Mouse (Mus musculus) midbrain, embryonic 14.5 days (tissue): ENCODE data around the gene Mphosph9. TPM values are rescaled to one million over a fixed set of nuclear protein-coding genes. Genes with fewer than 3 reads are reported as not detected.

ENCODE experiments used
- ATAC-seq: fragments of 200-750 bp; cut with Nextera tagmentation; 2 replicates; pipeline ENCODE4 v1.8.0; 2017; ENCODE audit warnings: moderate number of reproducible peaks, moderate library complexity; ENCODE audit not compliant: low FRiP score, low TSS enrichment
- DNase-seq: peaks from one replicate; pipeline ENCODE4 v3.0.0-alpha.2; 2015
- H3K27ac ChIP-seq: fragments of 300-500 bp; sonication (generic); replicated peaks from 2 replicates; pipeline ENCODE4 v1.5.1; 2014; ENCODE audit warnings: mild to moderate bottlenecking, low read depth, low read length, moderate library complexity
- H3K27me3 ChIP-seq: fragments of 300-500 bp; sonication (generic); 2 replicates; pipeline ENCODE4 v1.6.1; 2014; ENCODE audit warnings: low read length, control low read depth, mixed read lengths; ENCODE audit not compliant: control insufficient read depth, insufficient read depth
- H3K36me3 ChIP-seq: fragments of 300-500 bp; sonication (generic); 2 replicates; pipeline ENCODE4 v1.6.1; 2014; ENCODE audit warnings: low read length, control low read depth; ENCODE audit not compliant: control insufficient read depth, insufficient read depth
- H3K4me1 ChIP-seq: fragments of 300-500 bp; sonication (generic); 2 replicates; pipeline ENCODE4 v1.6.1; 2014; ENCODE audit warnings: mild to moderate bottlenecking, antibody characterized with exemption, low read length, control low read depth; ENCODE audit not compliant: control insufficient read depth, insufficient read depth
- H3K4me2 ChIP-seq: fragments of 300-500 bp; sonication (generic); 2 replicates; pipeline ENCODE4 v1.6.1; 2014; ENCODE audit warnings: mild to moderate bottlenecking, low read length, moderate library complexity
- H3K4me3 ChIP-seq: fragments of 300-500 bp; sonication (generic); replicated peaks from 2 replicates; pipeline ENCODE4 v1.5.1; 2014; ENCODE audit warnings: low read depth, low read length
- H3K9ac ChIP-seq: fragments of 300-500 bp; sonication (generic); replicated peaks from 2 replicates; pipeline ENCODE4 v1.6.1; 2014; ENCODE audit warnings: mild to moderate bottlenecking, low read length, moderate library complexity
- H3K9me3 ChIP-seq: fragments of 300-500 bp; sonication (generic); 2 replicates; pipeline ENCODE4 v1.6.1; 2016; ENCODE audit warnings: low read length, control low read depth, mixed read lengths; ENCODE audit not compliant: control insufficient read depth
- WGBS: fragments of 180-500 bp; shearing (Covaris S2); extraction: QIAGEN DNeasy Blood & Tissue Kit; methylation state at CpG from one replicate; pipeline ENCODE4 v1.1.7; 2014; 5-methylcytosine and 5-hydroxymethylcytosine counted together
- polyA plus RNA-seq: library from polyadenylated mRNA; unstranded; fragments of >200 nt; fragmentation: Nextera tagmentation; extraction: Ambion mirVana; gene quantifications from 2 replicates; pipeline ENCODE4 v1.2.1, GENCODE M21; 2014

Gene Mphosph9
- polyA plus RNA-seq, 1 experiment from 2014 or later = 16.8 TPM

- H3K9me3 ChIP-seq = no peaks in the 10 kb centered on the region
- no peaks in the 10 kb centered on the region for H3K4me1 ChIP-seq
- no peak overlapping the region for H3K27ac ChIP-seq
- H3K4me3 ChIP-seq = no peak overlapping the region
- H3K4me2 ChIP-seq = no peak overlapping the region
- H3K27me3 ChIP-seq = no peaks in the 10 kb centered on the region
- H3K36me3 ChIP-seq = no peaks in the 10 kb centered on the region
- DNase-seq (no peak), ATAC-seq (no peak)
- WGBS = 74% methylated on average over 18 of the region's 18 CpGs
- no peak overlapping the region for H3K9ac ChIP-seq
Observed at GRCm38 (mm10) chr5:124232360-124233143, 95.2 kb downstream of the Mphosph9 start.

- no peak for DNase-seq
- Histone ChIP-seq H3K4me2 (no peak overlapping the region), H3K27ac (no peak overlapping the region), H3K4me3 (no peak overlapping the region), H3K27me3 (no peaks in the 10 kb centered on the region), H3K9me3 (no peaks in the 10 kb centered on the region), H3K9ac (no peak overlapping the region), H3K36me3 (no peaks in the 10 kb centered on the region), H3K4me1 (no peaks in the 10 kb centered on the region)
- 80% methylated on average over 9 of the region's 9 CpGs for WGBS
- ATAC-seq = no peak
Observed at GRCm38 (mm10) chr5:124230461-124230860, 97.3 kb downstream of the Mphosph9 start.

DNA sequence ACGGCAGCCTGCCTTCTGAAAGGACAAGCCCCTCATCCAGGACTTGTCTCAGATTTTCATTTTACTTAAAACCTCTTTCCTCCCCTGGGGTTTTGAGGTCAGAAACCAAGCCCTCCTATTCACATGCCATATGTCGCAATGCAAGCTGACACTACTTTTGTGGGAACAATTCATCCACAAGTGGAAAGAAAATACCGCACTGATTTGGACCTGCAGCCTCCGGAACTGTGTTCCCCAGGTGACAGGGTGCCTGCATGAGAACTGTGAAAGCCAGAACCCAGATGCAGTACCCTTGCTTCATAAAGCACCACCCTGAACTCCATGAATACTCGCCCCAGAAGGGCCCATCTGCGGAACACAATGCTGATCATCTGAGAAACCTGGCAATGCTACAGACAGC is 100.6 kb downstream of the Mphosph9 start:
- Histone ChIP-seq H3K4me3 (no peak overlapping the region), H3K36me3 (no peaks in the 10 kb centered on the region), H3K4me1 (no peaks in the 10 kb centered on the region), H3K4me2 (no peak overlapping the region), H3K27me3 (no peaks in the 10 kb centered on the region), H3K27ac (no peak overlapping the region), H3K9me3 (no peaks in the 10 kb centered on the region), H3K9ac (no peak overlapping the region)
- ATAC-seq (no peak), DNase-seq (no peak)
- 67% methylated on average over 6 of the region's 6 CpGs for WGBS

- ATAC-seq (no peak), DNase-seq (no peak)
- H3K4me2 ChIP-seq = no peak overlapping the region
- no peak overlapping the region for H3K27ac ChIP-seq
- no peaks in the 10 kb centered on the region for H3K9me3 ChIP-seq
- H3K36me3 ChIP-seq = no peaks in the 10 kb centered on the region
- 92% methylated on average over 4 of the region's 4 CpGs for WGBS
- no peaks in the 10 kb centered on the region for H3K27me3 ChIP-seq
- H3K9ac ChIP-seq = no peak overlapping the region
- H3K4me1 ChIP-seq = no peaks in the 10 kb centered on the region
- H3K4me3 ChIP-seq = no peak overlapping the region
Observed at GRCm38 (mm10) chr5:124226494-124226893, 101.3 kb downstream of the Mphosph9 start.

DNA sequence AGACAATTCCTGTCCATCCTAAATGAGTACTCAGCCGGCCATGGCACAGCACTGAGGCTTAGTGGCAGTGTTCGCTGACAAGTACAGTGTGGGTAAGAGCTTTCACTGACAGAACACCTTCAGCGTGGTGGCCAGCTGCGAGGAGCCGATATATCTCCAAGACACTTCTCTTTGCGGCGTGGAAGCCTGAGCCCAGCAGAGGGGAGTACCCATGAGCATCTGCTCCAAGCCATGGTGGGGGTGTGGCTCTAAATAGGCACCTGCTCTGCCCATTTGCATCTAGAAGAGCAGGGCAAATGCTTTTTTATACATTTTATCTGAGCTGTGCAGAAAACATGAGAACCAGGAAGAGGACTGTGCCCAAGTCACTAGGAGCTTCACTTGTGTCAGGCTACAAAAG is 101.9 kb downstream of the Mphosph9 start:
- no peaks in the 10 kb centered on the region for H3K27me3 ChIP-seq
- H3K9me3 ChIP-seq = no peaks in the 10 kb centered on the region
- H3K9ac ChIP-seq = no peak overlapping the region
- no peak for DNase-seq
- H3K4me3 ChIP-seq = no peak overlapping the region
- H3K27ac ChIP-seq = no peak overlapping the region
- H3K36me3 ChIP-seq = no peaks in the 10 kb centered on the region
- 90% methylated on average over 7 of the region's 7 CpGs for WGBS
- H3K4me1 ChIP-seq = 0 out of 2 replicates have a peak, but pooled peaks cover 3% of the 10 kb centered on the region
- no peak for ATAC-seq
- no peak overlapping the region for H3K4me2 ChIP-seq

- DNase-seq (no peak), ATAC-seq (no peak)
- H3K27ac ChIP-seq = no peak overlapping the region
- 66% methylated on average over 16 of the region's 16 CpGs for WGBS
- no peaks in the 10 kb centered on the region for H3K27me3 ChIP-seq
- no peak overlapping the region for H3K9ac ChIP-seq
- no peak overlapping the region for H3K4me2 ChIP-seq
- H3K36me3 ChIP-seq = no peaks in the 10 kb centered on the region
- H3K4me1 ChIP-seq = peaks cover 10% of the 10 kb centered on the region; the same call in 1 of the 2 replicates
- H3K4me3 ChIP-seq = no peak overlapping the region
- no peaks in the 10 kb centered on the region for H3K9me3 ChIP-seq
Observed at GRCm38 (mm10) chr5:124224321-124225092, 103.3 kb downstream of the Mphosph9 start.

- DNase-seq = no peak
- Histone ChIP-seq H3K9me3 (no peaks in the 10 kb centered on the region), H3K9ac (no peak overlapping the region), H3K36me3 (no peaks in the 10 kb centered on the region), H3K27me3 (no peaks in the 10 kb centered on the region), H3K4me3 (no peak overlapping the region), H3K4me2 (no peak overlapping the region), H3K4me1 (peaks cover 12% of the 10 kb centered on the region; the same call in 1 of the 2 replicates), H3K27ac (no peak overlapping the region)
- WGBS = 89% methylated on average over 8 of the region's 8 CpGs
- no peak for ATAC-seq
Observed at GRCm38 (mm10) chr5:124223574-124223973, 104.2 kb downstream of the Mphosph9 start.

GRCm38 (mm10) chr5:124222696-124223095 is 105.1 kb downstream of the Mphosph9 start:
- H3K9me3 ChIP-seq = no peaks in the 10 kb centered on the region
- H3K36me3 ChIP-seq = no peaks in the 10 kb centered on the region
- no peak overlapping the region for H3K27ac ChIP-seq
- no peak overlapping the region for H3K4me3 ChIP-seq
- ATAC-seq = no peak
- 90% methylated on average over 11 of the region's 11 CpGs for WGBS
- DNase-seq = no peak
- peaks cover 12% of the 10 kb centered on the region; the same call in 1 of the 2 replicates for H3K4me1 ChIP-seq
- H3K9ac ChIP-seq = no peak overlapping the region
- H3K27me3 ChIP-seq = no peaks in the 10 kb centered on the region
- no peak overlapping the region for H3K4me2 ChIP-seq

DNA sequence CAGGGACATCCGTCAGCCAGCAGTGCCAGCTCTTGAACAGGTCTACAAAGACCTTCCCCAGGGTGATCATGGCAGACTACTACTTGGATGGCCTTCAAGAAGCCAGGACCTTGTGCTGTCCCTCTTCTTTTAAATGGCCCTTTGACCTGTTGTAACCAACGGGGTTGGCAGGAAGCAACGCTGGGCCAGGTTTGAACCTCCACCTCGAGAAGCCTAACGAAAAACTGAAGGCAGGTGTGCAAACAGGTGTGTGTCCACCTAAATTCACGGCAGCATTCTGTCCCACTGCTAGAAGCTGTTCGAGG is 106.1 kb downstream of the Mphosph9 start:
- WGBS = 82% methylated on average over 7 of the region's 7 CpGs
- H3K4me3 ChIP-seq = no peak overlapping the region
- peaks cover 12% of the 10 kb centered on the region; the same call in 1 of the 2 replicates for H3K4me1 ChIP-seq
- H3K27ac ChIP-seq = no peak overlapping the region
- ATAC-seq (no peak), DNase-seq (no peak)
- H3K27me3 ChIP-seq = no peaks in the 10 kb centered on the region
- H3K36me3 ChIP-seq = no peaks in the 10 kb centered on the region
- no peaks in the 10 kb centered on the region for H3K9me3 ChIP-seq
- no peak overlapping the region for H3K9ac ChIP-seq
- no peak overlapping the region for H3K4me2 ChIP-seq
